Mouse (Mus musculus) limb, embryonic 10.5 days (tissue): Measurements from ENCODE around the gene Slfn3. TPM values are rescaled to one million over a fixed set of nuclear protein-coding genes. Genes with fewer than 3 reads are reported as not detected.
"Not testable (repeated sequence)": the region's sequence is repeated elsewhere in the genome, so short reads cannot be mapped to it uniquely, and the experiment has no call there.

Experiments used
- DNase-seq: peaks from one replicate; pipeline ENCODE4 v3.0.0-alpha.2; 2017; ENCODE audit warnings: low spot score
- H3K27ac ChIP-seq: fragments of 300-500 bp; sonication (generic); 2 replicates; pipeline ENCODE4 v1.5.1; 2016; ENCODE audit warnings: mild to moderate bottlenecking
- H3K27me3 ChIP-seq: fragments of 300-500 bp; sonication (generic); 2 replicates; pipeline ENCODE4 v1.6.1; 2016; ENCODE audit warnings: low read depth, mild to moderate bottlenecking; ENCODE audit not compliant: poor library complexity, severe bottlenecking
- H3K36me3 ChIP-seq: fragments of 300-500 bp; sonication (generic); 2 replicates; pipeline ENCODE4 v1.6.1; 2016; ENCODE audit warnings: mild to moderate bottlenecking, moderate library complexity
- H3K4me1 ChIP-seq: fragments of 300-500 bp; sonication (generic); 2 replicates; pipeline ENCODE4 v1.6.1; 2016
- H3K4me3 ChIP-seq: fragments of 300-500 bp; sonication (generic); 2 replicates; pipeline ENCODE4 v1.5.1; 2016; ENCODE audit warnings: mild to moderate bottlenecking, moderate library complexity
- H3K9me3 ChIP-seq: fragments of 300-500 bp; sonication (generic); replicated peaks from 2 replicates; pipeline ENCODE4 v1.6.1; 2016; ENCODE audit warnings: mild to moderate bottlenecking
- WGBS: fragments of 180-500 bp; shearing (Covaris S2); methylation state at CpG from one replicate; pipeline ENCODE4 v1.1.7; 2016; 5-methylcytosine and 5-hydroxymethylcytosine counted together
- polyA plus RNA-seq: library from polyadenylated mRNA; unstranded; fragments of >200 nt; fragmentation: Nextera tagmentation; extraction: Ambion mirVana; gene quantifications from 2 replicates; pipeline ENCODE4 v1.2.1, GENCODE M21; 2016

Slfn3 gene
- 0.19 and 0.29 TPM in 2 replicates for polyA plus RNA-seq

GRCm38 (mm10) chr11:83191134-83191893 is at the start of gene Slfn3:
Gene Slfn3 (plus strand): TSS chr11:83191330.
- H3K4me1 ChIP-seq, result no peaks in the 10 kb centered on the region
- DNase-seq, result no peak
- no peaks in the 10 kb centered on the region for H3K27me3 ChIP-seq
- H3K4me3 ChIP-seq, result no peak within 1 kb of the TSS
- no peaks in the 10 kb centered on the region for H3K36me3 ChIP-seq
- no peaks in the 10 kb centered on the region for H3K9me3 ChIP-seq
- WGBS, result 82% methylated on average over 12 of the region's 12 CpGs
- H3K27ac ChIP-seq, result no peak within 1 kb of the TSS

GRCm38 (mm10) chr11:83148939-83149338 is 42.2 kb upstream of the Slfn3 start:
- not testable (repeated sequence) for H3K27ac ChIP-seq, H3K4me1 ChIP-seq, H3K4me3 ChIP-seq, DNase-seq, H3K36me3 ChIP-seq, H3K27me3 ChIP-seq, H3K9me3 ChIP-seq
- WGBS, result no CpG with 5 or more reads among the region's 1 CpGs

GRCm38 (mm10) chr11:83174948-83175539 is 16.1 kb upstream of the Slfn3 start, which contains the start of gene Slfn4:
Gene Slfn4 (plus strand): TSS chr11:83175186.
- H3K4me1 ChIP-seq, result no peaks in the 10 kb centered on the region
- H3K36me3 ChIP-seq, result no peaks in the 10 kb centered on the region
- H3K27ac ChIP-seq, result no peak within 1 kb of the TSS
- H3K9me3 ChIP-seq, result no peaks in the 10 kb centered on the region
- H3K27me3 ChIP-seq, result no peaks in the 10 kb centered on the region
- no peak within 1 kb of the TSS for H3K4me3 ChIP-seq
- WGBS, result 90% methylated on average over 12 of the region's 12 CpGs
- DNase-seq, result no peak

GRCm38 (mm10) chr11:83192001-83192400 is 871 bp downstream of the Slfn3 start:
- Histone ChIP-seq H3K4me1 (no peaks in the 10 kb centered on the region), H3K4me3 (no peak overlapping the region), H3K27ac (no peak overlapping the region), H3K36me3 (no peaks in the 10 kb centered on the region), H3K9me3 (no peaks in the 10 kb centered on the region), H3K27me3 (no peaks in the 10 kb centered on the region)
- DNase-seq, result no peak
- WGBS, result 68% methylated on average over 3 of the region's 3 CpGs

GRCm38 (mm10) chr11:83205002-83205401 is 13.9 kb downstream of the Slfn3 start:
- Histone ChIP-seq H3K27me3 (no peaks in the 10 kb centered on the region), H3K4me3 (no peak overlapping the region), H3K9me3 (no peaks in the 10 kb centered on the region)

GRCm38 (mm10) chr11:83216119-83216518 is 25.0 kb downstream of the Slfn3 start:
- WGBS, result 78% methylated on average over 1 of the region's 1 CpGs

More at GRCm38 (mm10) chr11:83205002-83205401, 13.9 kb downstream of the Slfn3 start:
- H3K36me3 ChIP-seq, result no peaks in the 10 kb centered on the region
- no peak for DNase-seq
- H3K27ac ChIP-seq, result no peak overlapping the region
- no peaks in the 10 kb centered on the region for H3K4me1 ChIP-seq

GRCm38 (mm10) chr11:83221328-83221877 is 30.3 kb downstream of the Slfn3 start:
- 82% methylated on average over 1 of the region's 1 CpGs for WGBS
- Histone ChIP-seq H3K27ac (no peak overlapping the region), H3K36me3 (no peaks in the 10 kb centered on the region), H3K27me3 (no peaks in the 10 kb centered on the region), H3K4me3 (no peak overlapping the region), H3K4me1 (no peaks in the 10 kb centered on the region), H3K9me3 (no peaks in the 10 kb centered on the region)
- no peak for DNase-seq

More at GRCm38 (mm10) chr11:83216119-83216518, 25.0 kb downstream of the Slfn3 start:
- no peaks in the 10 kb centered on the region for H3K9me3 ChIP-seq
- H3K4me3 ChIP-seq, result no peak overlapping the region
- no peak for DNase-seq
- no peaks in the 10 kb centered on the region for H3K4me1 ChIP-seq
- no peaks in the 10 kb centered on the region for H3K27me3 ChIP-seq
- no peaks in the 10 kb centered on the region for H3K36me3 ChIP-seq
- H3K27ac ChIP-seq, result no peak overlapping the region

GRCm38 (mm10) chr11:83223367-83223766 is 32.2 kb downstream of the Slfn3 start:
- no peaks in the 10 kb centered on the region for H3K36me3 ChIP-seq
- DNase-seq, result no peak
- H3K4me1 ChIP-seq, result no peaks in the 10 kb centered on the region
- H3K4me3 ChIP-seq, result no peak overlapping the region
- H3K9me3 ChIP-seq, result no peaks in the 10 kb centered on the region
- H3K27me3 ChIP-seq, result no peaks in the 10 kb centered on the region
- H3K27ac ChIP-seq, result no peak overlapping the region
- WGBS, result 85% methylated on average over 7 of the region's 7 CpGs

GRCm38 (mm10) chr11:83223793-83224192 is 32.7 kb downstream of the Slfn3 start:
- WGBS, result 82% methylated on average over 5 of the region's 5 CpGs
- not testable (repeated sequence) for H3K4me1 ChIP-seq

GRCm38 (mm10) chr11:83224217-83224616 is 33.1 kb downstream of the Slfn3 start:
- Histone ChIP-seq H3K27me3 (no peaks in the 10 kb centered on the region), H3K4me3 (no peak overlapping the region), H3K4me1 (no peaks in the 10 kb centered on the region), H3K36me3 (no peaks in the 10 kb centered on the region), H3K27ac (no peak overlapping the region), H3K9me3 (no peaks in the 10 kb centered on the region)
- no peak for DNase-seq
- WGBS, result 92% methylated on average over 9 of the region's 9 CpGs

More at GRCm38 (mm10) chr11:83223793-83224192, 32.7 kb downstream of the Slfn3 start:
- H3K4me3 ChIP-seq, H3K9me3 ChIP-seq, H3K27ac ChIP-seq, H3K36me3 ChIP-seq, H3K27me3 ChIP-seq, DNase-seq: not testable (repeated sequence)

GRCm38 (mm10) chr11:83224750-83225149 is 33.6 kb downstream of the Slfn3 start:
- Histone ChIP-seq H3K27me3 (no peaks in the 10 kb centered on the region), H3K4me1 (no peaks in the 10 kb centered on the region), H3K36me3 (no peaks in the 10 kb centered on the region), H3K9me3 (no peaks in the 10 kb centered on the region), H3K27ac (no peak overlapping the region), H3K4me3 (no peak overlapping the region)
- 74% methylated on average over 3 of the region's 3 CpGs for WGBS
- no peak for DNase-seq

GRCm38 (mm10) chr11:83225371-83225960 is 34.3 kb downstream of the Slfn3 start:
- no peak for DNase-seq
- Histone ChIP-seq H3K9me3 (no peaks in the 10 kb centered on the region), H3K4me1 (no peaks in the 10 kb centered on the region), H3K27ac (no peak overlapping the region), H3K36me3 (no peaks in the 10 kb centered on the region), H3K4me3 (no peak overlapping the region), H3K27me3 (no peaks in the 10 kb centered on the region)
- WGBS, result 90% methylated on average over 9 of the region's 9 CpGs
